Mouse (Mus musculus): ENCODE results near the gene Ttc7b.

- TF ChIP-seq CTCF (IDR thresholded peaks at IDR 0.05; ENCODE audit: low read depth) (no peak), EP300 (optimal IDR thresholded peaks at IDR 0.05) (no peak)
Measured at GRCm38 (mm10) chr12:100478151-100478550, 42.5 kb downstream of the Ttc7b start.
